Mouse (Mus musculus): ENCODE data around the gene Enkd1. TPM values are rescaled to one million over a fixed set of nuclear protein-coding genes. Genes with fewer than 3 reads are reported as not detected.

The Enkd1 gene
- total and polyA plus RNA-seq, 3 experiments = 22.0 to 42.6 TPM; not detected in 1

GRCm38 (mm10) chr8:105688242-105688752, 19.7 kb downstream of the Enkd1 start:
- peak; percentile 34 for DNase-seq (ENCODE audit: low read depth, low spot score)
- Histone ChIP-seq H3K27me3 (ENCODE audit: control insufficient read depth in 1 of 2, insufficient read depth in 2 of 2, low read length in 2 of 2) (no peaks in the 10 kb centered on the region), H3K4me3 (ENCODE audit: control insufficient read depth in 1 of 2, insufficient read depth in 1 of 2, low read depth in 2 of 2, low read length in 2 of 2) (no peak overlapping the region), H3K27ac (ENCODE audit: control insufficient read depth, low read depth, low read length) (no peak overlapping the region), H3K9ac (ENCODE audit: control insufficient read depth, low read depth, low read length, poor library complexity, severe bottlenecking) (no peak overlapping the region), H3K4me1 (ENCODE audit: control insufficient read depth in 1 of 2, insufficient read depth in 2 of 2, low read length in 2 of 2) (no peaks in the 10 kb centered on the region), H3K79me2 (ENCODE audit: control insufficient read depth, insufficient read depth, low read length, poor library complexity) (no peaks in the 10 kb centered on the region), H3K36me3 (ENCODE audit: control insufficient read depth in 1 of 2, insufficient read depth in 2 of 2, low read length in 2 of 2) (no peaks in the 10 kb centered on the region; a peak in 1 of 4 replicates), H3K9me3 (replicated peaks; ENCODE audit: insufficient read depth, low read length) (no peaks in the 10 kb centered on the region)
- TF ChIP-seq MXI1 (IDR thresholded peaks at IDR 0.05; ENCODE audit: low read depth, low read length) = no peak
- no peak for TF ChIP-seq TAL1 (IDR thresholded peaks at IDR 0.05; ENCODE audit: low read length)
- no peak for TF ChIP-seq RAD21 (IDR thresholded peaks at IDR 0.05; ENCODE audit: low read depth, low read length)
- TF ChIP-seq UBTF (IDR thresholded peaks at IDR 0.05; ENCODE audit: borderline replicate concordance, insufficient read depth, low read depth, low read length) = no peak
- no peak for TF ChIP-seq ZC3H11A (IDR thresholded peaks at IDR 0.05; ENCODE audit: low read depth, low read length)
- no peak for TF ChIP-seq POLR2A (IDR thresholded peaks at IDR 0.05; ENCODE audit: control insufficient read depth in 1 of 2, insufficient read depth in 1 of 2, low read depth in 1 of 2, low read length in 2 of 2, poor library complexity in 1 of 2)
- no peak for TF ChIP-seq JUND (IDR thresholded peaks at IDR 0.05; ENCODE audit: low read depth, low read length)
- no peak for TF ChIP-seq POLR2AphosphoS5 (IDR thresholded peaks at IDR 0.05; ENCODE audit: borderline replicate concordance, low read depth, low read length)
- no peak for TF ChIP-seq USF2 (IDR thresholded peaks at IDR 0.05; ENCODE audit: borderline replicate concordance in 1 of 2, insufficient read depth in 1 of 2, low read depth in 1 of 2, low read length in 2 of 2)
- TF ChIP-seq MYB (IDR thresholded peaks at IDR 0.05; ENCODE audit: low read depth, low read length) = no peak
- no peak for TF ChIP-seq ELF1 (IDR thresholded peaks at IDR 0.05; ENCODE audit: low read depth, low read length)
- no peak for TF ChIP-seq BHLHE40 (IDR thresholded peaks at IDR 0.05; ENCODE audit: borderline replicate concordance, low read depth, low read length)
- no peak for TF ChIP-seq CHD1 (IDR thresholded peaks at IDR 0.05; ENCODE audit: low read depth, low read length)
- TF ChIP-seq TCF12 (IDR thresholded peaks at IDR 0.05; ENCODE audit: low read depth, low read length) = no peak
- TF ChIP-seq KAT2A (conservative IDR thresholded peaks at IDR 0.05; ENCODE audit: low read depth, low read length) = no peak
- no peak for TF ChIP-seq NELFE (IDR thresholded peaks at IDR 0.05; ENCODE audit: low read depth, low read length)

GRCm38 (mm10) chr8:105687512-105687911, 20.5 kb downstream of the Enkd1 start:
- Histone ChIP-seq H3K4me3 (ENCODE audit: control insufficient read depth in 1 of 2, insufficient read depth in 1 of 2, low read depth in 2 of 2, low read length in 2 of 2) (no peak overlapping the region), H3K36me3 (ENCODE audit: control insufficient read depth in 1 of 2, insufficient read depth in 2 of 2, low read length in 2 of 2) (no peaks in the 10 kb centered on the region; a peak in 1 of 4 replicates), H3K9ac (ENCODE audit: control insufficient read depth, low read depth, low read length, poor library complexity, severe bottlenecking) (no peak overlapping the region), H3K27ac (ENCODE audit: control insufficient read depth, low read depth, low read length) (no peak overlapping the region), H3K79me2 (ENCODE audit: control insufficient read depth, insufficient read depth, low read length, poor library complexity) (no peaks in the 10 kb centered on the region), H3K4me1 (ENCODE audit: control insufficient read depth in 1 of 2, insufficient read depth in 2 of 2, low read length in 2 of 2) (no peaks in the 10 kb centered on the region), H3K9me3 (replicated peaks; ENCODE audit: insufficient read depth, low read length) (no peaks in the 10 kb centered on the region), H3K27me3 (ENCODE audit: control insufficient read depth in 1 of 2, insufficient read depth in 2 of 2, low read length in 2 of 2) (no peaks in the 10 kb centered on the region)
- no peak for TF ChIP-seq MXI1 (IDR thresholded peaks at IDR 0.05; ENCODE audit: low read depth, low read length)
- no peak for DNase-seq (ENCODE audit: low read depth, low spot score)

All from MEL (cell line).